Mouse (Mus musculus) cerebellum, adult (tissue): ENCODE results near the gene Cxcl15.

ENCODE experiments used
- ATAC-seq: cut with Nextera tagmentation; 2 replicates; pipeline ENCODE4 v1.9.2; 2017; ENCODE audit warnings: mild to moderate bottlenecking, moderate library complexity, mixed read lengths; ENCODE audit not compliant: insufficient number of reproducible peaks, low FRiP score, low TSS enrichment

Cxcl15 gene

DNA sequence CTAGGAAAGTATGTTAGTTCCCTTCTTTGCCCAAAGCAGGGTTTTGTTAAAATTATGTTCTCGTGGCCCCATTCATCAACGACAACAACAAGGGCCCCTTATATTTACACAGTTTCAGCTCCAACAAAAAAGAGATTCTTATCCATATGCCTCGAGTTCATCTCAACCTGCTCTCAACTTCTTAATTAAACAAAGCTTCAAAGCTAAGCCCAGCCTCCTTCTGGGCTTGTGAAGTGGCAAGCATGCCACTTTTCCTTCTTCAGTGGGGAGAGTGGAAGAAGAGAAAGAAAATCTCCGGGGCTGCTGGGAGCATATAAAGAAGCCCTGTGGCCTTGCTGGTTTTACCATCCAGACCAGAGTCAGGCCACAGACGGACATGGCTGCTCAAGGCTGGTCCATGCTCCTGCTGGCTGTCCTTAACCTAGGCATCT, at the start of gene Cxcl15:
TSS of gene Cxcl15 (plus strand) at position 340 of the 431 bp plus-strand sequence.
- ATAC-seq = no peak

GRCm38 (mm10) chr5:90753934-90754333, 40.4 kb upstream of the Cxcl15 start:
- ATAC-seq = no peak

- no peak for ATAC-seq
Observed at GRCm38 (mm10) chr5:90758020-90758605, 36.2 kb upstream of the Cxcl15 start.

DNA sequence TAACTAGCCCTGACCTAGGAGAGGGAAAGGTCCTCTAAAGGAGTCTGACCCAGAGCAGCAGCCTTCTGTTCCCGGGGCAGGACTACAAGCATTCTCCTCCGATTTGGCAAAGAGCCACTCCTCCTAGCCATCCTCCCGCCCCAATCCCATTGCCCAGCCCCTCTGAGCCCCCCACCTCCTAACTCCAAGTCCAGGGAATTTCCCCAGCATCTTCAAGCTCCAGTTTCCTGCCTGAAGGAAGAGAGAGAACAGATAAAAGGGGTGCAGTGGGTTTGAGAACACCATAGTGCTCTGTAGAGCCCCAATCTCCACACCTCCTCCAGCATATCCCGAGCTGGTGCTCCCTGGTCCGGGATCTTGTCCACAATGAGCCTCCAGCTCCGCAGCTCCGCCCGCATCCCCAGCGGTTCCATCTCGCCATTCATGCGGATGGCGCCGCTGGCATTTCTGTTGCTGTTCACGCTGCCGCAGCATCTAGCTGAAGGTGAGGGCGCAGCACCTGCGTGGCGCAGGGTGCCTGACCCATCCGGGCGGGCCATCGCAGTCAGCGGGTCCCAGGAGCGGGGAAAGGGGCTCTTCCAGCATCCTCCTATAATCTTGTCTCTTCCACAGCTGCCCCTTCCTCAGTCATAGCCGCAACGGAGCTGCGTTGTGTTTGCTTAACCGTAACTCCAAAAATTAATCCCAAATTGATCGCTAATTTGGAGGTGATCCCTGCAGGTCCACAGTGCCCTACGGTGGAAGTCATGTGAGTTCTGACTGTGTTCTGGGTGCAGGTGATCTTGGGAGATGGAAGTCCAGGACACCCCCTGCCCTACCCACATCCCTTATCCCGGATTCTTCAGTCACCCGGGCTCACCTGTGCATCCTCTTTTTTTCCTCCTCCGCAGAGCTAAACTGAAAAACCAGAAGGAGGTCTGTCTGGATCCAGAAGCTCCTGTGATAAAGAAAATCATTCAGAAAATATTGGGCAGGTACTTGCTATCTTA, 35.0 kb upstream of the Cxcl15 start, which contains the start of gene Cxcl5:
TSS of gene Cxcl5 (plus strand) at position 284 of the 989 bp plus-strand sequence.
- no peak for ATAC-seq

- ATAC-seq = no peak
Observed at GRCm38 (mm10) chr5:90760303-90760702, 34.0 kb upstream of the Cxcl15 start.

DNA sequence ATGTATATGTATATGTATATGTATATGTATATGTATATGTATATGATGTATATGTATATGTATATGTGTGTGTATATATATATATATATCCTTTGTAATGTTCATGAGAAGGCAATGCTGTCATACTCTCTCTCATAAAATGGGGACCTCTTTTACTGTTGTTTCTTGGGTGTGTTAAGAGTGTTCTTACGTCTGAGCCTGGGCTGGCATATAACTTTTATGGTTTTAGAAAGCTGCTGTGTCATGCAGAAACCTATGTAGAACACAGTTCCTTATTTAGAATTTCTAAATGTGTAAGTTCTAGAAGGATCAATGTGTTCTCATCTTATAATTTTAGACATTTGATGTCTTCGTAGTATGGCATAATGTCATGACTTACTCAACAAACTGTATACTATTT, 33.5 kb upstream of the Cxcl15 start:
- ATAC-seq = no peak

- ATAC-seq = no peak
Observed at GRCm38 (mm10) chr5:90761834-90762233, 32.5 kb upstream of the Cxcl15 start.

GRCm38 (mm10) chr5:90763912-90764665, 30.2 kb upstream of the Cxcl15 start:
- no peak for ATAC-seq

- ATAC-seq = no peak
Observed at GRCm38 (mm10) chr5:90765821-90766606, 28.3 kb upstream of the Cxcl15 start.

- no peak for ATAC-seq
Observed at GRCm38 (mm10) chr5:90768218-90768617, 26.1 kb upstream of the Cxcl15 start, which contains the start of gene Ppbp. Gene Ppbp (plus strand): TSS chr5:90768518.

DNA sequence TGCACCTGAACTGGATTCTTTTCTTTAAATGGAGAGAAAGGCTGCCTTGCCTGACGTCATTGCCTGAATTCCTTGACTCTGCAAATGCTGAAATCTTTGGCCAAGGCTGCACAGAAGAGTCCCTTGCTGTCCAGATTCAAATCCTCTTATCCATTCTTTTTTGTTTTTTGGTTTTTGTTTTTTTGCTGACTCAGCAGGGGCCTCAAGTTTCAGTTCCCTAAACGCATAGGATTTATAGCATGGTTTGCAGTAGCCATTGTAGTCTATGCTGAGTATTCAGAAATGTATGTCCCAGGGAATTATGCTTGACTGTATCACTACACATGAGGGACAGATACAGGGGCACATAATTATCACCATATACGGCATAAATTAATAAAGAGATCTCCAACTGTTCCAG, 23.0 kb upstream of the Cxcl15 start:
- ATAC-seq = no peak

DNA sequence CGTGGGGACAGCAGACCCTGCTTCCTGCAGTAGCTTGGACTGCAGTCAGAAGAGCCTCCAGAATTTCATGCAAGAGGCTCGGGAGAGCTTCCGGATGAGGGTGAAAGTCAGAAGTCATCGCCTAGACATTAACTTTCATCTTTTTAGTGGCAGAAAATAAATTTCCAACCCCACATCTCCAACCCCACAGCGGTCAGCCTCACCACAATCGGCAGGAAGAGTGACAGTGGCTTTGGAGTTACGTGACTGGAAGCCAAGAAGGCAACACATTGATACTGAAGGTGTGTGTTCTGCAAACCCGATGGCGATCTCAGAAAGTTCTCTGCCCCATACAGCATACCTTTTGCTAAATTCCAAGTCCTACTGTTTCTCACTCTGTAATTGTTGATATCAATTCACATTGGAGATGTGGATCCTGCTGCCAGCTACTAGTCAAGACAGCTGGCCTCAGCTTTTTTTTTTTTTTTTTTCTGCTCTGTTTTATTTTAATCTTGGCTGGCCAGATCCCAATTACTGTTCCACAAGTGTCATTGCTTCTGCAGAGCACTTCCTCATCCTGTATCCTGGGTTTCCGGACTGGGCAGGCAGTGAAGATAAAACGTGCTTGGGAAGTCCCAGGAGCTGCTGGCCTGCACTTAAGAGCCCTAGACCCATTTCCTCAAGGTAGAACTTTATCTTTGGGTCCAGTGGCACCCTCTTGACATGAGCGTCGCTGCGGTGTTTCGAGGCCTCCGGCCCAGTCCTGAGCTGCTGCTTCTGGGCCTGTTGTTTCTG, 22.3 kb upstream of the Cxcl15 start, which contains the start of gene Pf4:
TSS of gene Pf4 (plus strand) at position 556 of the 774 bp plus-strand sequence.
- ATAC-seq = no peak

DNA sequence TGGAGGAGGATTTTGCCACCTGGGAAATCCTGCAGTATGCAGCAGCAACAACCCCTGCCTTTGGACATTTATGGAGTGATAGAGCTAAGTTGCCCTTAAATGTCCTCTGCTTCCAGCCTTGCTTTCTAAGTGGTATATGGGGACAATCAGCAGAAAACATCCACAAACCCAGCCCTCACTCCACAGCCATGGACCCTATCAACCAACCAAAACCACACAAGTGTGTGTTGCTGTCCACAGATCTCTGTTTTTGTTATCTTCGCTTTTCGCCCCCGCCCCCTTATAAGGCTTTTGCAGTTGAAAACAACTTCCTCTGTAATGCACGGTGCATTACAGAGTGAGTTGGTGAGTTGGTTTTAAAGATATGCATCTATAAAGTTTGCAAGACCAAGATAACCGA, 18.8 kb upstream of the Cxcl15 start:
- ATAC-seq = no peak

DNA sequence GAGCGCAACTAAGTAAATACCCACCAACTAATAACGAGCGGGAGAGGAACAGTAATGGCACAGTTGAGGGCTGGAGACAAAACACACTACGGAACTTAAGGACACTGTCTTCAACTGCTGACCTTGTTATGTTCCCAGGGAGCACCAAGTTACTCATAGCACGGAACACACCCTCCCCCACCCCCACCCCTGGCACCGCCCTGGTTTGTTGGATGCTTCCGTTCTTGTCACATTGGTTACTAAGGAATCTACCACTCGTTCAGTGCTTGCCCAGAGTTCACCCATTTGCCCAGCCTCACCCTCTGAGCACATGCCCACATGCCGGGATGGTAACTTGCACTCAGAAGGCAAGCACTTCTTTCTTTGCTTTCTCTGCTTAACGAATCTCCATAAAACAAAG, 16.7 kb upstream of the Cxcl15 start:
- no peak for ATAC-seq

DNA sequence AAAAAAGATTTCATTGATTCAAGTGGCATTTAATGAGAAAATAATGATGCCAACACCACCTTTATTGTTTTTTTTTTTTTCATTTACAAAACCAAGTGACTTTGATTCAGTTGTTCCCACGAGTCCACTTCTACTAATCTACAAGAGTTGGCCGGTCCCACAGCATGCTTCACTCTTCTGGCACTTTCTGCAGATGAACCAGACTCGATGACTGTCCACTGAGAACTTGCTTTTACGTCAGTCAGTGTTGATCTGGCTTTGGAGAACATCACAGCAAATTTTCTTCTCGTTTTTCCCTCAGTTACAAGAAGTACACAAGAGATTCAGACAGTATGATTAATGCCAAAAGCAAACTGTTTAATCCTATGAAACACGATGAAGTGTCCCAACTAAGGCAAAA, 15.5 kb upstream of the Cxcl15 start:
- ATAC-seq = no peak

- ATAC-seq = no peak
Observed at GRCm38 (mm10) chr5:90783697-90784096, 10.6 kb upstream of the Cxcl15 start.

- peak; percentile 56; the same call in 1 of the 2 replicates for ATAC-seq
Observed at GRCm38 (mm10) chr5:90785659-90786588, 8.4 kb upstream of the Cxcl15 start, which contains the start of gene Cxcl3. Gene Cxcl3 (plus strand): TSS chr5:90786103.

- ATAC-seq = no peak
Observed at GRCm38 (mm10) chr5:90788114-90788513, 6.2 kb upstream of the Cxcl15 start.
